Mouse (Mus musculus): ENCODE results near the gene Ppp6r2. TPM values are rescaled to one million over a fixed set of nuclear protein-coding genes. Genes with fewer than 3 reads are reported as not detected.

Ppp6r2 gene
- polyA plus RNA-seq, 1 experiment: 18.4 TPM

DNA sequence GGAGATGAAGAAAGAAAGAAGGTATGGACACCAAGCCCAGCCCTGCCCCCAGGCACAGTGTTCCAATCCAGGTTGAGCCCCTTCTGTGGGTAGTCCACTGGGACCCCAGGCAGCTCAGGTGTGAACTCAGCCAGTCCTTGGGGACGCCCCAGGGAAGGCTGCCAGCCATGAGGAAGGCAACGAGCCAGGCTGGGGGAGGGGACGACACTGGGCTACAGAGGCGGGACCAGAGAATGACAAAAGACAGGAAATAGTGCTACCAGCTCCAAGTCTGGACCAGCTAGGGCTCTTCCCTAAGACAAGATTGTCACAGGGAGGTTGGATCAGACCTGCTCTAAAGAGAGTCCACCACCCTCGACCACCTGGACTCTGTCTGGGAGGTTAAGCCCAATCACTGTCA lies 34.2 kb upstream of the Ppp6r2 start:
- peaks cover 85% of the 10 kb centered on the region for H3K79me2 ChIP-seq (ENCODE audit: control insufficient read depth, insufficient read depth)
- H3K79me3 ChIP-seq (ENCODE audit: low read depth): peaks cover 73% of the 10 kb centered on the region
- no peak overlapping the region for H3K4me3 ChIP-seq (ENCODE audit: insufficient read depth, poor library complexity, severe bottlenecking)
- H3K27me3 ChIP-seq (ENCODE audit: control insufficient read depth, insufficient read depth, insufficient read length): no peaks in the 10 kb centered on the region
- no peak overlapping the region for H3ac ChIP-seq (ENCODE audit: control insufficient read depth, insufficient read length, low read depth)
- TF ChIP-seq USF1 (IDR thresholded peaks at IDR 0.05; ENCODE audit: low read depth) (no peak), MAX (IDR thresholded peaks at IDR 0.05) (no peak), FOSL1 (IDR thresholded peaks at IDR 0.05; ENCODE audit: insufficient read depth, low read length, poor library complexity, severe bottlenecking) (no peak), CTCF (IDR thresholded peaks at IDR 0.05; ENCODE audit: control insufficient read depth, insufficient read depth, insufficient read length) (no peak), MYOD1 (IDR thresholded peaks at IDR 0.05; ENCODE audit: control insufficient read depth, insufficient read length, low read depth) (no peak), MYOG (IDR thresholded peaks at IDR 0.05; ENCODE audit: control insufficient read depth, extremely low read depth, insufficient read length) (no peak), CEBPB (IDR thresholded peaks at IDR 0.05; ENCODE audit: low read depth) (no peak)
- peaks cover 37% of the 10 kb centered on the region for H3K36me3 ChIP-seq (ENCODE audit: control insufficient read depth, insufficient read depth)

DNA sequence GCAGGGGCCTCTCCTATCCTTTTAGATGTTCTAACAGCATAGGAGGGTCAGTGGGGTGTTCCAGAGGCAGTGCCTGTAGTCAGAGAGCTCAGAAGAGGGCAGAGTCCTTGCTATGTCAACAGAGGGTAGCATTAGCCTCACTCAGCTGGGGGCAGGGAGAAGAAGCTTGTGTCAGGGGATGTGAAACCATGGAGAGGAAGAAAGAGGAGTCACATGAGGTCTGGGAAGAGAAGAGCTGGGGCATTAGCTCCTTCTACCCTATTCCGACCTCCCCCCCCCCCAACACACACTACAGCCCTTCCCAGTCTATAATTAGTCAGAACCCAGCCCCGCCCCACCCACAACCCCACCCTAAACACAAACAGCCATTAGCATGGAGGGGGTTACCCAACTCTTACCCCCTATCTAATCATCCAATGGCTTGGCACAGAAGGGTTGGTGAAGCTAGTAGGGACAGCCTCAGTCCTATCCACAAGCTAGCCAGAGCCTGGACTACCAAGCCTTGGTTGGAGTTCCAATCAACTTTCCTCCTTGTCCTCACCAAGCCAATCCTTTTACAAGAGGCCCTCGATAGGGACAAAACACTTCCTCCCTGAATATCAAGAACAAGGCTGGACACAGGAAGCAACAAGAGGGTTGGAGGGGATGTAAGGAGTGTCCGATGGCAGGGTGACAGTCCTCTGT lies 33.6 kb upstream of the Ppp6r2 start:
- no peak overlapping the region for H3ac ChIP-seq (ENCODE audit: control insufficient read depth, insufficient read length, low read depth)
- H3K79me3 ChIP-seq (ENCODE audit: low read depth): peaks cover 67% of the 10 kb centered on the region
- H3K4me3 ChIP-seq (ENCODE audit: insufficient read depth, poor library complexity, severe bottlenecking): no peak overlapping the region
- H3K36me3 ChIP-seq (ENCODE audit: control insufficient read depth, insufficient read depth): peaks cover 31% of the 10 kb centered on the region
- no peaks in the 10 kb centered on the region for H3K27me3 ChIP-seq (ENCODE audit: control insufficient read depth, insufficient read depth, insufficient read length)
- TF ChIP-seq MYOG (IDR thresholded peaks at IDR 0.05; ENCODE audit: control insufficient read depth, extremely low read depth, insufficient read length): no peak
- no peak for TF ChIP-seq CTCF (IDR thresholded peaks at IDR 0.05; ENCODE audit: control insufficient read depth, insufficient read depth, insufficient read length)
- TF ChIP-seq MAX (IDR thresholded peaks at IDR 0.05): no peak
- no peak for TF ChIP-seq CEBPB (IDR thresholded peaks at IDR 0.05; ENCODE audit: low read depth)
- TF ChIP-seq MYOD1 (IDR thresholded peaks at IDR 0.05; ENCODE audit: control insufficient read depth, insufficient read length, low read depth): no peak
- TF ChIP-seq USF1 (IDR thresholded peaks at IDR 0.05; ENCODE audit: low read depth): no peak
- no peak for TF ChIP-seq FOSL1 (IDR thresholded peaks at IDR 0.05; ENCODE audit: insufficient read depth, low read length, poor library complexity, severe bottlenecking)
- peaks cover 79% of the 10 kb centered on the region for H3K79me2 ChIP-seq (ENCODE audit: control insufficient read depth, insufficient read depth)

DNA sequence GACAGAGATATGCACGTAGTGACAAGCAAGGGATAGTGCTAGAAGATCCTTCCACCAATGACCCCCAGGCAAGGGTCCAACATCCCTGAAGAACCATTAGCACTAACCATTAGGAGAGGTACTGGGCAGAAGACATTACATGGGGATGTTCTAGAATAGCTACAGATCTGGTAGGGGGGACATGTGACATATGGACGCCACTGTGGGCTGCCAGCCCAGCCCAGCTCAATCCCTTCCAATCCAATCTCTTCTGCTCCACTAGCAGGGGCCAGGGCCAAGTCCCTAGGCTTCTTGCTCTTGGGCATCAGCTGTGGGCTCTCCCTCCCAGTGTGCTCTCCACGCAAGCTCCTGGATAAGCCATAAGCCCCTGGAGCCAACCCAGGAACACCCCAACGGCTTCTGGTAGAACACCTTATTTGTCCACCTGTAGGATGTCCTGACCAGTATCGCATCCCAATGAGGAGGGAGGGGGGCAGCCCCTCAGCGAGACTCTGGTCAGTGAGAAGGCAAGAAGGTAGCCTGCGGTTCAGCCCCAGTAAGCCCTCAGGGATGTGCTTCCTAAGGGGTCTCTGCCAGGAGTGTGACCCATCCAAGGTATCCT lies 33.0 kb upstream of the Ppp6r2 start:
- peaks cover 62% of the 10 kb centered on the region for H3K79me3 ChIP-seq (ENCODE audit: low read depth)
- no peak overlapping the region for H3ac ChIP-seq (ENCODE audit: control insufficient read depth, insufficient read length, low read depth)
- TF ChIP-seq MYOG (IDR thresholded peaks at IDR 0.05; ENCODE audit: control insufficient read depth, extremely low read depth, insufficient read length): no peak
- no peak for TF ChIP-seq CEBPB (IDR thresholded peaks at IDR 0.05; ENCODE audit: low read depth)
- TF ChIP-seq FOSL1 (IDR thresholded peaks at IDR 0.05; ENCODE audit: insufficient read depth, low read length, poor library complexity, severe bottlenecking): no peak
- no peak for TF ChIP-seq CTCF (IDR thresholded peaks at IDR 0.05; ENCODE audit: control insufficient read depth, insufficient read depth, insufficient read length)
- TF ChIP-seq USF1 (IDR thresholded peaks at IDR 0.05; ENCODE audit: low read depth): no peak
- TF ChIP-seq MAX (IDR thresholded peaks at IDR 0.05): no peak
- TF ChIP-seq MYOD1 (IDR thresholded peaks at IDR 0.05; ENCODE audit: control insufficient read depth, insufficient read length, low read depth): no peak
- peak overlapping the region; percentile 95 for H3K4me3 ChIP-seq (ENCODE audit: insufficient read depth, poor library complexity, severe bottlenecking)
- H3K36me3 ChIP-seq (ENCODE audit: control insufficient read depth, insufficient read depth): peaks cover 31% of the 10 kb centered on the region
- H3K79me2 ChIP-seq (ENCODE audit: control insufficient read depth, insufficient read depth): peaks cover 73% of the 10 kb centered on the region
- H3K27me3 ChIP-seq (ENCODE audit: control insufficient read depth, insufficient read depth, insufficient read length): no peaks in the 10 kb centered on the region

DNA sequence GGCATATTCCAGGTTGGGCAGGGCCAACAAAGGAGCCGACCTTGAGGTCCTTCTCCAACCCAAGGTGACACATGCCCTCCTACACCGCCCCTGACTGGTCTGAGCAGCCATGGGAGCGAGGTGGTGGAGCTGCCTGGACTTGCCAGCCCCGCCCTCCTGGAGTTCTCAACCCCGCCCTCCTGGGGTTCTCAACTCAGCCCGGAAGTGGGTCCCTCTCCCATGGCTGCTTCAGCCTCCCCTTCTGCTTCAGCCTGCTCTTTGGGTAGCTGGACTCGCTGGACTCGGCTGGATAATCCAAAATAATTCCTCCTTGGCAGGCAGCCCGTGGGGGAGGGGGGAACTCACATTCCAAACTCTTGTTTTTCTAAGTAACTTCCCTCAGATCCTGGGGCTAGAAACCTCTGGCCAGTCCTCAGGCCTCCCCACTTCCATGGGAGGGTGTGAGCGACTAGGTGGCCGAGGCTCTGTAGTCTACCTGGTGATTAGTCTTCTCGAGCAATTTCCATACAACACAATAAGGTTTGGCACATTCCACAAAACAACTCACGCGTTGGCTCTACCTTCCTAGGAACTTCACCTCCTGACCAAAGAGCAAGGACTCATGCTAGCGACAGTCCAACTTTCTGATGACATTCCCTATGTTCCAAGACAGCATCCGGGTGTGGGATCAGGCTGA lies 32.3 kb upstream of the Ppp6r2 start:
- Histone ChIP-seq H3K36me3 (ENCODE audit: control insufficient read depth, insufficient read depth) (peaks cover 26% of the 10 kb centered on the region), H3ac (ENCODE audit: control insufficient read depth, insufficient read length, low read depth) (peak overlapping the region; percentile 63), H3K79me3 (ENCODE audit: low read depth) (peaks cover 56% of the 10 kb centered on the region), H3K4me3 (ENCODE audit: insufficient read depth, poor library complexity, severe bottlenecking) (peak overlapping the region; percentile 95), H3K79me2 (ENCODE audit: control insufficient read depth, insufficient read depth) (peaks cover 65% of the 10 kb centered on the region), H3K27me3 (ENCODE audit: control insufficient read depth, insufficient read depth, insufficient read length) (no peaks in the 10 kb centered on the region)
- TF ChIP-seq MAX (IDR thresholded peaks at IDR 0.05) (peak; percentile 59), USF1 (IDR thresholded peaks at IDR 0.05; ENCODE audit: low read depth) (no peak)

DNA sequence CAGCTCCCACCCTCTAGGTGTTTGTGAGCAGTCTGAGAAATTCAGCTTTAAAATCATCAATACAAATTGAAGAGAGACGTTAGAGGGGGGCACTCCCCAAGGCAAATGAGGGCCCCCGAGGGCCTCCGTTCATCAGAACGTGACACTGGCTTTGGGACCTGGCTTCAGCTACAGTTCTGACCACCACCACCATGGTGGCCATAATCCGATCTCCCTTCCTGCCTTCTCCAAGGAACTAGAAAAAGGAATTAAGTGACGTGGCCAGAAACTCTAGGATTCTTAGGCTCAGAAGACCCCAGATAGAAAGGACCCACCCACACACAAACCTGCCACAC lies 31.8 kb upstream of the Ppp6r2 start:
- TF ChIP-seq CEBPB (IDR thresholded peaks at IDR 0.05; ENCODE audit: low read depth): no peak
- TF ChIP-seq MYOG (IDR thresholded peaks at IDR 0.05; ENCODE audit: control insufficient read depth, extremely low read depth, insufficient read length): no peak
- TF ChIP-seq MYOD1 (IDR thresholded peaks at IDR 0.05; ENCODE audit: control insufficient read depth, insufficient read length, low read depth): no peak
- TF ChIP-seq USF1 (IDR thresholded peaks at IDR 0.05; ENCODE audit: low read depth): no peak
- Histone ChIP-seq H3K27me3 (ENCODE audit: control insufficient read depth, insufficient read depth, insufficient read length) (no peaks in the 10 kb centered on the region), H3K79me2 (ENCODE audit: control insufficient read depth, insufficient read depth) (peaks cover 60% of the 10 kb centered on the region), H3ac (ENCODE audit: control insufficient read depth, insufficient read length, low read depth) (peak overlapping the region; percentile 63), H3K79me3 (ENCODE audit: low read depth) (peaks cover 51% of the 10 kb centered on the region), H3K36me3 (ENCODE audit: control insufficient read depth, insufficient read depth) (peaks cover 21% of the 10 kb centered on the region), H3K4me3 (ENCODE audit: insufficient read depth, poor library complexity, severe bottlenecking) (peak overlapping the region; percentile 95)

Measured in C2C12 (cell line).